ENCODE assay signal across 8 mouse cellular contexts in genomic region chr10:122802218-122802617, GRCm38 (mm10).
DNase-seq lines count a peak whose midpoint lies in the region; ATAC-seq lines count a peak whose summit lies in the region.

No protein-coding gene starts in this region.

- DNase-seq in kidney, postnatal 4 days: peak; percentile 51 to 63
- DNase-seq in kidney, postnatal 14 days: no peak
- DNase-seq in left cerebral cortex, postnatal 36 days (ENCODE audit: low spot score in 2 of 2): no peak
- no peak for DNase-seq in gastrocnemius, adult 18-20 months (ENCODE audit: low spot score)
- no peak for DNase-seq in Muller cell, postnatal 12 days (ENCODE audit: inconsistent ontology term)

- peaks cover 13% of the 10 kb centered on the region for H3K4me1 ChIP-seq in embryonic facial prominence, embryonic 13.5 days
- peaks cover 7% of the 10 kb centered on the region for H3K4me1 ChIP-seq in hindbrain, embryonic 15.5 days (replicated peaks)
- H3K4me1 ChIP-seq in midbrain, embryonic 16.5 days (ENCODE audit: control insufficient read depth, insufficient read depth, low read length): peaks cover under 1% of the 10 kb centered on the region; the same call in 1 of the 2 replicates

- no peaks in the 10 kb centered on the region for H3K27me3 ChIP-seq in embryonic facial prominence, embryonic 13.5 days
- no peaks in the 10 kb centered on the region for H3K27me3 ChIP-seq in hindbrain, embryonic 15.5 days
- H3K27me3 ChIP-seq in midbrain, embryonic 16.5 days (ENCODE audit: control insufficient read depth, insufficient read depth, low read depth, low read length): 0 out of 2 replicates have a peak, but pooled peaks cover 3% of the 10 kb centered on the region

- WGBS in embryonic facial prominence, embryonic 13.5 days: 43% methylated on average over 30 of the region's 30 CpGs
- WGBS in hindbrain, embryonic 15.5 days: 34% methylated on average over 30 of the region's 30 CpGs
- WGBS in midbrain, embryonic 16.5 days: 44% methylated on average over 30 of the region's 30 CpGs

- intact Hi-C loops in left cerebral cortex, postnatal 36 days (cut with DNase I): loop anchor here (2.0 to 10.0 kb wide), 4 partner anchors 113 to 273 kb away; partner anchors contain the start of gene Mon2

- H3K36me3 ChIP-seq in embryonic facial prominence, embryonic 13.5 days: no peaks in the 10 kb centered on the region
- H3K36me3 ChIP-seq in hindbrain, embryonic 15.5 days: no peaks in the 10 kb centered on the region
- H3K36me3 ChIP-seq in midbrain, embryonic 16.5 days (ENCODE audit: control insufficient read depth, insufficient read depth, low read length): no peaks in the 10 kb centered on the region

- H3K4me2 ChIP-seq in embryonic facial prominence, embryonic 13.5 days: peak overlapping the region; percentile 63
- peak overlapping the region; percentile 39 for H3K4me2 ChIP-seq in hindbrain, embryonic 15.5 days
- peak overlapping the region; percentile 36 for H3K4me2 ChIP-seq in midbrain, embryonic 16.5 days (ENCODE audit: low read length)

- H3K27ac ChIP-seq in embryonic facial prominence, embryonic 13.5 days: no peak overlapping the region
- H3K27ac ChIP-seq in hindbrain, embryonic 15.5 days (replicated peaks): no peak overlapping the region
- no peak overlapping the region for H3K27ac ChIP-seq in midbrain, embryonic 16.5 days (ENCODE audit: low read length)

- no peaks in the 10 kb centered on the region for H3K9me3 ChIP-seq in embryonic facial prominence, embryonic 13.5 days
- H3K9me3 ChIP-seq in hindbrain, embryonic 15.5 days: peaks cover 5% of the 10 kb centered on the region; the same call in 1 of the 2 replicates
- H3K9me3 ChIP-seq in midbrain, embryonic 16.5 days (replicated peaks; ENCODE audit: control insufficient read depth, low read length, poor library complexity, severe bottlenecking): no peaks in the 10 kb centered on the region

- H3K9ac ChIP-seq in embryonic facial prominence, embryonic 13.5 days: peak overlapping the region; percentile 54
- no peak overlapping the region for H3K9ac ChIP-seq in hindbrain, embryonic 15.5 days
- H3K9ac ChIP-seq in midbrain, embryonic 16.5 days (ENCODE audit: low read depth, low read length): 0 out of 2 replicates have a peak overlapping the region, but pooled peaks have one; percentile 32

- no peak for ATAC-seq in embryonic facial prominence, embryonic 13.5 days (ENCODE audit: insufficient number of reproducible peaks, insufficient read depth, low FRiP score, low TSS enrichment, low read depth)
- ATAC-seq in hindbrain, embryonic 15.5 days (ENCODE audit: low FRiP score, low read depth): no peak
- no peak for ATAC-seq in midbrain, embryonic 16.5 days

- H3K4me3 ChIP-seq in embryonic facial prominence, embryonic 13.5 days: peak overlapping the region; percentile 35
- no peak overlapping the region for H3K4me3 ChIP-seq in hindbrain, embryonic 15.5 days
- H3K4me3 ChIP-seq in midbrain, embryonic 16.5 days (ENCODE audit: low read depth, low read length): no peak overlapping the region

Comparison
In these comparisons a context has a peak if more than half of its experiments do, and no peak if none do; other contexts are left out.
1. DNase-seq: peak in kidney, postnatal 4 days (2 of 2); none in kidney, postnatal 14 days (single experiment), left cerebral cortex, postnatal 36 days (0 of 2), gastrocnemius, adult 18-20 months (single experiment) and Muller cell, postnatal 12 days (single experiment).
2. Peak in every context shown above with its lines, with median percentiles within 50 percentile points of each other: H3K4me2 ChIP-seq.